Mouse (Mus musculus) gastrocnemius, adult 8-10 months (tissue): ENCODE measurements around the gene Rab1a. TPM values are rescaled to one million over a fixed set of nuclear protein-coding genes. Genes with fewer than 3 reads are reported as not detected.
"Not testable (repeated sequence)": the region's sequence is repeated elsewhere in the genome, so short reads cannot be mapped to it uniquely, and the experiment has no call there.

ENCODE experiments used
- DNase-seq, 2 experiments: peaks; one replicate each; pipeline ENCODE4 v3.0.0; 2022; ENCODE audit warnings: low spot score in 2 of 2
- total RNA-seq, 4 experiments: library from RNA; stranded (reverse); gene quantifications; 2 replicates each; pipeline ENCODE4 v1.2.4; 2022

Gene Rab1a
- total RNA-seq, 4 experiments from 2014 or later = 84.0 to 90.6 (median 85.6) TPM

DNA sequence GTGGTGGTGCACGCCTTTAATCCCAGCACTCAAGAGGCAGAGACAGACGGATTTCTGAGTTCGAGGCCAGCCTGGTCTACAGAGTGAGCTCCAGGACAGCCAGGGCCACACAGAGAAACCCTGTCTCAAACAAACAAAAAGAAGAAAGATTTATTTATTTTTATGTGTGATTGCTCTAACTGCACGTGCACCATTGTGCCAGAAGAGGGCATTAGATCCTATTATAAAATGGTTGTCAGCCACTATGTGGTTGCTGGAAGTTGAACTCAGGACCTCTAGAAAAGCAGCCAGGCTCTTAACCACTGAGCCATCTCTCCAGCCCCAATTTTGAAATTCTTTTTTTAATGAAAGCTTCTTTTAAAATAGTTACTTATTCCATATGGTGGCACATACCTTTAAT is 15.2 kb downstream of the Rab1a start:
- DNase-seq = no peak

GRCm38 (mm10) chr11:20217227-20217626 is 16.0 kb downstream of the Rab1a start:
- no peak for DNase-seq

DNA sequence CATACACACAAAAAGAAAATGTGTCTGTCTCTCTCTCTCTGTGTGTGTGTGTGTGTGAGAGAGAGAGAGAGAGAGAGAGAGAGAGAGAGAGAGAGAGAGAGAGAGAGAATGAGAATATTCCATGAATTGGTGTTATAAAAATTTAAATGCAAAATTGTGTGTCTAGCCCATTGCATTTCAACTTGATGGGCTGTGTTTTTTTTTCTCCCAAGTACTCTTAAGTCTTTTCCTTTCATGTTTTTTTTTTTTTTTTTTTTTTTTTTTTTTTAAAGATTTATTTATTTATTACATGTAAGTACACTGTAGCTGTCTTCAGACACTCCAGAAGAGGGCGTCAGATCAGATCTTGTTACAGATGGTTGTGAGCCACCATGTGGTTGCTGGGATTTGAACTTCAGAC is 20.4 kb downstream of the Rab1a start:
- not testable (repeated sequence) for DNase-seq

GRCm38 (mm10) chr11:20224196-20224595 is 23.0 kb downstream of the Rab1a start:
- no peak for DNase-seq

- no peak for DNase-seq
Observed at GRCm38 (mm10) chr11:20225938-20226337, 24.7 kb downstream of the Rab1a start.

DNA sequence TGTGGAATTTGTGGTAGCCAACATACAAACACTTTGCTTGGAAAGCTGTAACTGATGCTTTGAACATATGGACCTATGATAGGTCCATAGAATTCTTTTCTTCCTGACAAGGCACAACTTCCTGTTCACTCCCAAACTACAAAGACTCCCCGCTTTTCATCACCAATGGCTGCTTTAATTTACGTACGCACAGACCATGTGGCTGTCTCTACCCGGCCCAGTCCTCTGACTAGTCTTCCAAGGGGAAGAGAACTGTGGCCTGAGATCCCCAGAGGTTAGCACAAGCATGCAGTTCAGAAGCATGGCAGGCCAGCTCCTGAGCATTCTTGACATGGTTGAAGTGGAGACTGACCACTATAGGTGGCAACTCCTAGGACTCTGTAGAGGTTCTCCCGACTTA is 27.4 kb downstream of the Rab1a start:
- no peak for DNase-seq

- no peak for DNase-seq
Observed at GRCm38 (mm10) chr11:20229311-20229710, 28.1 kb downstream of the Rab1a start.

- no peak for DNase-seq
Observed at GRCm38 (mm10) chr11:20230286-20230685, 29.1 kb downstream of the Rab1a start.

DNA sequence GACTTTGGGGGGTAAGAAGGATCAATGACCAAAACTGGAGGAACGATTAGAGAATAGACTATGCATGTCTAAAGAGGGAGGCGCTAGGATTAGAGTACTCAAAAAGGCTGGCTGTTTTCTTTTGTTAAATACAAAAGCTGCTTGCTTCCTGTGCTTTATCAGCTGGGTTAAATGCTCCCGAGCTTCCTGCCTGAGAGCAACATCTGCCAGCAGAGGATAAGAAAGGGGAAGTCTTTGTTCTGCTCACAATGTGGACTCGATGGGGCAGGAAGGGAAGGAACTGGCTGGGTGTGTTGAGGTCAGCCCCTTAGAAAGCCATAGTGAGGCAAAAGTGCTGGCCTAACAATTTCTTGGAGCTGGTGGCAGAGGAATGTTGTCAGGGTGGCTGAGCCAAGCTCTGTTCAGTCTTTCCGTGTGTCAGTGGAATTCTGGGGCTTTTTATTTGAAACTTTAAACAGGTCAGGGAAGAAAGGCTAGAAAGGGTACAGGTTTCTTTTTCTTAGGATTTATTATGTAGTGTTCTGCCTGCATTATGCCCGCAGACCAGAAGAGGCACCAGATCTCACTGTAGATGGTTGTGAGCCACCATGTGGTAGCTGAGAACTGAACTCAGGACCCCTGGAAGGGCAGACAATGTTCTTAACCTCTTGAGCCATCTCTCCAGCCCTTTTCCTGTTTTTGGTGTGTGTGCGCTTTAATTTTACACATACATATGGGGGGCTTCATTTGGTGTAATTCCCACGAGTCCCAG is 30.1 kb downstream of the Rab1a start:
- DNase-seq = no peak

- no peak for DNase-seq
Observed at GRCm38 (mm10) chr11:20232016-20232755, 31.0 kb downstream of the Rab1a start.

DNA sequence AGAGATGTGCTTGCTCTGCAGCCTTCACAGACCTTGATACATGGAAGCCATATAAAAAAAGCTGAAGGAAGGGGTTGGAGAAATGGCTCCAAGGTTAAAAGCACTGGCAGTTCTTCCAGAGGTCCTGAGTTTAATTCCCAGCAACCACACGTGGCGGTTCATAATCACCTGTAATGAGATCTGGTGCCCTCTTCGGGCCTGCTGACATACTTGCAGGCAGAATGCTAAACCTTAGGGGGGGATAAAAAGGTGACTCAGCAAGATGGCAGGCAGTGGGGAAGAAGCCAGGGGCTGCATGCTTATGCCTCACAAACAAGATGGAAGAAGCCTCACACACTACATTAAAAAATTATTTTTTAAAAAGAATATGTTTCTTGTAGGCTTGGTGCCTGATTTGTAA is 33.0 kb downstream of the Rab1a start:
- no peak for DNase-seq

- DNase-seq = no peak
Observed at GRCm38 (mm10) chr11:20237018-20237417, 35.8 kb downstream of the Rab1a start.

DNA sequence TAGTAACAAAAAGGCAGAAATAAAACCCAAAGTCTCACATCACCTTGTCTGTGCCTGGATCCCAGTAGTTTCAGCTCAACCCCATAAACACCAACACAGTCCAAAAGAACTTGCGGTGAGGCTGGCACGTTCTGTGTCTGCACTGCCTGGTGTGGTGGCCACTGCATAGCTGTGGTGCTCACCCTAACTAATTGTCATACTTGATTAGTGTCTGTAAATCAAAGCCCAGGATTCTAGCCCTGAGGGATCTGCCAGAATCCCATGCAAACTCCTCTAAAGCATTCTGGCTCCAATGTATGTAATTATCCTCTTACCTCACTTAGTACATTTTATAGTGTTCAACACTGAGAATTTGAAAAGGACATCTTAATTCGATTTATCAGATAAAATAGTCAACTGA is 36.7 kb downstream of the Rab1a start:
- DNase-seq = no peak

DNA sequence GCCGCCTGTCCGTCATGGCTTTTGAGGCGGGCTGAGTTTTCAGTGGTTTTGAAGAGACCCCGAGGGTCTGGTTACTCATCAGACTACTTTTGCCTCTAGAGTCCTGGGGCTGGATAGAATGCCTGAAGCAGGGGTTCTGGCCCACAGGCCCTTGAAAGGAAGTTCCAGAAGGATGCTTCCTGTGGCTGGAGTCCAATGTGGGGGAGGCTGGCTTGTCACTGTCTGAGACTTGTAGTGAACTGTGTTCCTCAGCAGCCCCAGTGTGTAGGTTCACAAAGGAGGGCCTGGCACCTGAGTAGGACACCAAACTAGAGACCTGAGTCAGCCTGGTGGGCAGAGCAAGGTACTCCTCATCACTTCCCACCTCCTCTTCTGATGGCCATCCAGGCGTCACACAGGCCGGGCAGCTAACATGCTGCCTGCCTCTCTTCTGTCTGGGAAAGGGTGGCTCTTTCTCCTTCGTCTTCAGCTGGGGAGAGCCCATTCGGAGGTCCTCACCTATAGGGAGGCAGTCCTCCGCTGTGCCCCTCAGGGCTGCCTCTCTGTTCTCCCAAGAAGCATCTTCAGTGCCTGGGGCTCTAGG is 38.1 kb downstream of the Rab1a start:
- DNase-seq = no peak

- DNase-seq = no peak
Observed at GRCm38 (mm10) chr11:20240331-20240730, 39.1 kb downstream of the Rab1a start.

GRCm38 (mm10) chr11:20241311-20241710 is 40.1 kb downstream of the Rab1a start:
- DNase-seq = no peak

DNA sequence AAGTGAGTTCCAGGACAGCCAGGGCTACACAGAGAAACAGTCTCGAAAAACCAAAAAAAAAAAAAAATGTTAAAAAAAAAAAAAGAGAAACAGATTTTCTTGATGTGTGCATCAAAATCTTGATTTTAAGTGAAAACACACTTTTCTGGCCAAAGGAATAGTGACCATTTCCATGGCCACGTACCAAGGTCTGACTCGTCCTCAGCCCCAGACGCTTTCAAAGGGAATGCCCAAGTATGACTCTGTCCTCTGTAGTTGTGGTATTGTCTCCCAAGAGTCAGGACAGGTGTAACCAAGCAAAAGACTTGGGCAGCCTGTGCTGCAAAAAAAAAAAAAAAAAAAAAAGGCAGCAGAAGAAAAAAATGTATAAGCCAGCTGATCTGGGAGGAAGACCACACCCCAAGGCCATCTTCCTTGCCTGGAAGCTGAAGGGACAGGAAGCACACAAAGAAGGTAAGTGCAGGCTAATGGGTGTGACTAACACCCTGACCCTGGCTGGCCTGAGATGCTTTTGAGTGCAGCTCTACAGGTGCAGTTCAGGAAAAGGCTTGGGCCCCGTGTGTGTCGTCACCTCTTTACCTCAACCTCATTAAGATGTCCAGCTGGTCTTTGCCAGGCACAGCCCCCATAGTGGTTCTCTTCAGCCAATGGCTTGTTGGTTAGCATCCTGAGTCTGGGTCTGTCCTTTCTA is 41.3 kb downstream of the Rab1a start:
- DNase-seq = no peak

DNA sequence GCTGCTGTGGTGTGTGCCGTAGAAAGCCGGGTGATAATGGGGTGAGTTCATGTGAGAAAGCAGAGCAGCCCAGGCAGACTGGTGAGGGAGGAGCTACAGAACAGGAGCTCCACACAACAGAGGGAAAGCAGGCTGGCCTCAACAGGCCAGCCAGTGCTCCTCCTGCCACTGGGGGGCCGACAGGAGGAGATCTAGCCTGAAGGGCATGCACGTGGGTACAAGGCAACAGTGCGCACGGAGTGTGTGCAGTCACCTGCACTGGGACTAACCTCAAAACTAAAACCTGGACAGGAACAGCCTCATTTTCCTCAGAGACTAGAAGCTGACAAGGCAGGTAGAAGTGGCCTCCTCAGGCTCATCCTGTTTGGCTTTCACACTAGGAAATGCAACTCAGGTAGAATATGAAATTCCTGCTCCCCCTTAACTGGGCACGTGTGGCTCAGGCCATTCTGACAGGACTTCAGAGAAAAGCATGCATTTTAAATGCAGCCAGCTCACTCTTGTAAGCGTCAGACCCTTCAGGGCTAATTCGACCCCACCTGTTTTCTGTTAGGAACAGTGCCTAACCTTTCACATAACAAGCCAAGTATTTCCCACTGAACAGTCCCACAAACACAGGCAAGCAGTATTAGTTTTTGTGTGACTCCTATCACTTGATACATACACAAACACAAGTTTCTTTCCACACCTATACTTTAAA is 42.1 kb downstream of the Rab1a start:
- no peak for DNase-seq

DNA sequence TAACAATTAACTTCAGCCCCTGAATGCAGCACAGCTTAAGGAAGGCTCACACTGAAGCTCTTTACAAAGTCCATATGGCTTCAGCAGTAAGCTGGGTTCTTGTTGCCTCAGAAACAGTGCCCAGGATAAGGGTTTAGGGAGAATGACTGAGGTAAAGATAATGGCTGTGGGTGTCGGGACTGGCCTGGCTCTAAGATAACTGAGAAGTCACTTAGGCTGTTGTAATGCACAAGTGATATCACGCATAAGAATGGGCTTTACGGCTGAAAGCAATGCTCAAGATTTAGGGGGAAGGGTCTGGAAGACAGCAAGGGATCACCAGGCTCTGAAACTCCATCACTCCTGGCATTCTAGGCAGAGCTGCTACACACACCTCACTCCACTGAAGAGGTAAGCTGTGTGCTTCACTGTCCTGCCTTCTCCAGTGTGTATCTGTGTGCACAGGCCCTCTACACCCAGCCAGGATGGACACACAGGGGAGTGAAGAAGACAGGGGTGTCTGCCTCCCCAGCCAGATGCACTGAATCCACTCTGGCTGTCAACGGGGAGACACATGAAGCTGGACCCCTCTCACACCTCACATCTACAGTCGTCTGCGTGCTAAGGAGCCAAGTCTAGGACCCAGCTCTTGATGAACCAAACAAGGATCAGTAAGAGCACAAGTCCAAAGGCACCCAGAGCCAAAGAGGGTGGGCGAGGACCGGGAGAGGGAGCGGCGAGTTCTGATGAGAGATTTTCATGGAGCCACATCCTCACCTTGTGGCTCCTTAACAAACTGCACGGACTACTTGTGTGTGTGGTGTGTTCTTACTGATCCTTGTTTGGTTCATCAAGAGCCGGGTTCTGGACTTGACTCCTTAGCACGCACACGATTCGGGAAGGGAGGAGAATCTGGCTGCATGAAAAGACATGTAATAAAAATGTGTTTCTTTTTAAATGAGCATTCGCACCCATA is 43.4 kb downstream of the Rab1a start:
- no peak for DNase-seq

DNA sequence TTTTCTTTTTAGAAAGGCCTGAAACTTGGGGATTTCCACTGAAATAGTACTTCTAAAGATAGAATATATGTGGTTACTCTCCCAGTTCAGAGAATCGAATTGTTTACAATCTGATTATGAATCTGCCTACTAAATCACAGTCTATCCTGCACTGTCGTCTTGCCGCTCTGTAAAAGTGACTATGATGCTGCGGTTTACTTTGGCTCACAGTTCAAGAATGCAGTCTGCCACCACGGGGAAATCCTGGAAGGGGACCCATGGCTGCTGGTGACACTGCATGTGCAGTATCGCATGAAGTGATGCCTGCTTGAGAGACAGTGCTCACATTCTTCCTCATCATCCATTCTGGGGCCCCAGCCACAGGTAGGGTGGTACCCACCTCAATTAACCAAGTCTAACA is 44.1 kb downstream of the Rab1a start:
- DNase-seq = no peak
